Mouse (Mus musculus) MEL (cell line): ENCODE data around the gene Arhgap35.

ENCODE experiments used
- CTCF ChIP-seq, 3 experiments: IDR thresholded peaks in 2 of 3; conservative IDR thresholded peaks in 1 of 3; 2 replicates each; pipeline ENCODE4 v1.5.1; 2011 to 2012; ENCODE audit warnings: low read length in 3 of 3, low read depth in 2 of 3, mild to moderate bottlenecking in 2 of 3, improper control_type of control experiment in 1 of 3, inconsistent platforms in 1 of 3, mixed read lengths in 1 of 3, moderate library complexity in 1 of 3; ENCODE audit not compliant: control insufficient read depth in 1 of 3, insufficient read depth in 1 of 3, poor library complexity in 1 of 3, severe bottlenecking in 1 of 3
- EP300 ChIP-seq, 2 experiments: IDR thresholded peaks; 2 replicates each; pipeline ENCODE4 v1.6.1; 2011; ENCODE audit warnings: improper control_type of control experiment in 2 of 2, low read length in 2 of 2, low read depth in 1 of 2, mild to moderate bottlenecking in 1 of 2
- ETS1 ChIP-seq: IDR thresholded peaks from 2 replicates; pipeline ENCODE4 v1.6.1; 2012; ENCODE audit warnings: low read depth, mild to moderate bottlenecking, inconsistent platforms, low read length, improper control_type of control experiment, moderate library complexity
- GABPA ChIP-seq: IDR thresholded peaks from 2 replicates; pipeline ENCODE4 v1.6.1; 2012; ENCODE audit warnings: low read depth, mild to moderate bottlenecking, inconsistent platforms, low read length, improper control_type of control experiment, moderate library complexity
- HCFC1 ChIP-seq: IDR thresholded peaks from 2 replicates; pipeline ENCODE4 v1.6.1; 2012; ENCODE audit warnings: low read depth, mild to moderate bottlenecking, inconsistent platforms, low read length, improper control_type of control experiment, moderate library complexity
- MAFK ChIP-seq: IDR thresholded peaks from 2 replicates; pipeline ENCODE4 v1.6.1; 2011; ENCODE audit warnings: low read depth, mild to moderate bottlenecking, low read length, improper control_type of control experiment, borderline replicate concordance
- NRF1 ChIP-seq: IDR thresholded peaks from 2 replicates; pipeline ENCODE4 v1.6.1; 2014; ENCODE audit warnings: low read depth, mild to moderate bottlenecking, inconsistent platforms, low read length, improper control_type of control experiment, moderate library complexity; ENCODE audit not compliant: poor library complexity, insufficient read depth, severe bottlenecking
- POLR2A ChIP-seq, 2 experiments: IDR thresholded peaks; 2 replicates each; pipeline ENCODE4 v1.6.1; 2011 to 2012; ENCODE audit warnings: low read length in 2 of 2, mild to moderate bottlenecking in 2 of 2, control low read depth in 1 of 2, improper control_type of control experiment in 1 of 2, low read depth in 1 of 2, moderate library complexity in 1 of 2; ENCODE audit not compliant: control insufficient read depth in 1 of 2, insufficient read depth in 1 of 2, poor library complexity in 1 of 2
- POLR2AphosphoS5 ChIP-seq: IDR thresholded peaks from 2 replicates; pipeline ENCODE4 v1.6.1; 2012; ENCODE audit warnings: low read depth, borderline replicate concordance, mild to moderate bottlenecking, inconsistent platforms, low read length, moderate library complexity, mixed read lengths
- RCOR1 ChIP-seq: IDR thresholded peaks from 2 replicates; pipeline ENCODE4 v1.6.1; 2012; ENCODE audit warnings: low read depth, mild to moderate bottlenecking, inconsistent platforms, low read length, improper control_type of control experiment
- ZC3H11A ChIP-seq: IDR thresholded peaks from 2 replicates; pipeline ENCODE4 v1.6.1; 2012; ENCODE audit warnings: low read depth, mild to moderate bottlenecking, inconsistent platforms, low read length, improper control_type of control experiment
- ZNF384 ChIP-seq: IDR thresholded peaks from 2 replicates; pipeline ENCODE4 v1.6.1; 2012; ENCODE audit warnings: low read depth, mild to moderate bottlenecking, inconsistent platforms, low read length, improper control_type of control experiment

GRCm38 (mm10) chr7:16499671-16500104 lies 115.1 kb downstream of the Arhgap35 start:
- TF ChIP-seq ETS1 = no peak
- no peak for TF ChIP-seq MAFK
- TF ChIP-seq ZNF384 = no peak
- no peak for TF ChIP-seq RCOR1
- TF ChIP-seq ZC3H11A = no peak
- TF ChIP-seq NRF1 = no peak
- no peak for TF ChIP-seq CTCF (IDR thresholded peaks at IDR 0.05 in 2 of 3, conservative IDR thresholded peaks at IDR 0.05 in 1 of 3; ENCODE audit: control insufficient read depth in 1 of 3, insufficient read depth in 1 of 3, low read depth in 2 of 3, low read length in 3 of 3, poor library complexity in 1 of 3, severe bottlenecking in 1 of 3)
- no peak for TF ChIP-seq POLR2A (IDR thresholded peaks at IDR 0.05; ENCODE audit: control insufficient read depth in 1 of 2, insufficient read depth in 1 of 2, low read depth in 1 of 2, low read length in 2 of 2, poor library complexity in 1 of 2)
- no peak for TF ChIP-seq GABPA
- TF ChIP-seq POLR2AphosphoS5 = no peak
- TF ChIP-seq HCFC1 = no peak
- TF ChIP-seq EP300 (IDR thresholded peaks at IDR 0.05; ENCODE audit: low read depth in 1 of 2, low read length in 2 of 2) = no peak
